9 mouse cellular contexts compared by ENCODE assay signal in the genomic region with DNA sequence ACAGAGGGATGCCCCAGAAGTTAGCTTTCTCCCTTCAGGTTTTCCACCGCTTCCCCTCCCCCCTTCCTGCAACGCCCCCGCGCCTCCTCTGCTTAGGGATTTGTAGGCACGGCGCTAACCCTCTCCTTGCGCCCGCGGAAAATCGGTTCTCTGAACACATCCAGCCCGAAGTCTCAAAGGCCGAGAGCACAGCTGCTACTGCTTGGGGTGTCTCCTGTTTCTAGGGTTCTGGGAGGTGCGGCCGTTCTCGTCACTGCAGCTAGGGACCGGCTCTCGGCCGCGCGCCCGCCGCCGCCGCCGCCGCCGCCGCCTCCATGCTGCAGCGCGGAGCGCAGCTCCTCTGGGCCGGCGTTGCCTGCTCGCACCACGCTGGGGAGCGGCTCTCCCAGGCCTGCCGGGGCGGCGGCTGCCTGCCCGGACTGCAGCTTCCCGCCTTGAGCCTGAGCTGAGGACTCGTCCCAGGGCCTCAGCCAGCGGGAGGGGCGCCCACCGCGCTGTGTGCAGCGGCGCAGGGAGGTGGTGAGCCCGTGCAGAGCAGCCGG. TPM values are rescaled to one million over a fixed set of nuclear protein-coding genes. Genes with fewer than 3 reads are reported as not detected.
A peak's percentile ranks its signal among the peaks of the same experiment; 100 is the strongest.
DNase-seq lines count a peak whose midpoint lies in the region; ATAC-seq lines count a peak whose summit lies in the region.
"Had no signal": no experiment of that assay in that cellular context is flagged by ENCODE, and none has a peak within 500 bp of the region (broad histone marks: within the 10 kb centered on the region; RNA-seq: fewer than 3 reads in every experiment).

A gene (plus strand): TSS at position 322 of the 542 bp plus-strand sequence.

- ATAC-seq in kidney, embryonic 16.5 days (ENCODE audit: low FRiP score, low TSS enrichment) = peak; percentile 94
- peak; percentile 57 for ATAC-seq in liver, embryonic 12.5 days

- H3K4me2 ChIP-seq in kidney, embryonic 16.5 days (replicated peaks; ENCODE audit: low read depth, low read length) = peak within 1 kb of the TSS; percentile 92
- H3K4me2 ChIP-seq in liver, embryonic 12.5 days = peak within 1 kb of the TSS; percentile 65

- peak; percentile 79 for DNase-seq in heart, embryonic 10.5 days (ENCODE audit: low spot score)
- no peak for DNase-seq in heart, postnatal 25 days (ENCODE audit: low spot score)
- peak; percentile 82 for DNase-seq in cerebellum, postnatal 10 days
- DNase-seq in frontal cortex, postnatal 25 days (ENCODE audit: low spot score in 2 of 2) = peak; percentile 50 to 61
- DNase-seq in retina, postnatal 1 day = peak; percentile 83
- DNase-seq in c-Kit-positive CD71-positive TER-119-positive erythroid progenitor cells, embryonic 14.5 days (ENCODE audit: low spot score) = no peak

- peaks cover 55% of the 10 kb centered on the region for H3K27me3 ChIP-seq in heart, embryonic 10.5 days (ENCODE audit: insufficient read depth, poor library complexity, severe bottlenecking)
- H3K27me3 ChIP-seq in kidney, embryonic 16.5 days (ENCODE audit: insufficient read depth, low read length) = peaks cover 56% of the 10 kb centered on the region
- H3K27me3 ChIP-seq in liver, embryonic 12.5 days (replicated peaks) = peaks cover 62% of the 10 kb centered on the region

- H3K36me3 ChIP-seq in heart, embryonic 10.5 days = no peaks in the 10 kb centered on the region
- H3K36me3 ChIP-seq in kidney, embryonic 16.5 days (ENCODE audit: insufficient read depth, low read length) = no peaks in the 10 kb centered on the region
- no peaks in the 10 kb centered on the region for H3K36me3 ChIP-seq in liver, embryonic 12.5 days

- under 1% methylated on average over 35 of the region's 50 CpGs for WGBS in heart, embryonic 10.5 days
- WGBS in kidney, embryonic 16.5 days = under 1% methylated on average over 37 of the region's 50 CpGs
- under 1% methylated on average over 26 of the region's 50 CpGs for WGBS in liver, embryonic 12.5 days (ENCODE audit: insufficient replicate concordance)

- peak within 1 kb of the TSS; percentile 73 for H3K27ac ChIP-seq in heart, embryonic 10.5 days
- no peak within 1 kb of the TSS for H3K27ac ChIP-seq in kidney, embryonic 16.5 days (ENCODE audit: low read length)
- H3K27ac ChIP-seq in liver, embryonic 12.5 days = no peak within 1 kb of the TSS

- no peaks in the 10 kb centered on the region for H3K9me3 ChIP-seq in heart, embryonic 10.5 days
- H3K9me3 ChIP-seq in kidney, embryonic 16.5 days (ENCODE audit: low read length) = no peaks in the 10 kb centered on the region
- H3K9me3 ChIP-seq in liver, embryonic 12.5 days (replicated peaks) = no peaks in the 10 kb centered on the region

- intact Hi-C loops in heart, postnatal 25 days (cut with DNase I) = no loop called here

- peak within 1 kb of the TSS; percentile 75 for H3K4me3 ChIP-seq in heart, embryonic 10.5 days
- H3K4me3 ChIP-seq in kidney, embryonic 16.5 days (ENCODE audit: low read length) = peak within 1 kb of the TSS; percentile 63
- H3K4me3 ChIP-seq in liver, embryonic 12.5 days = peak within 1 kb of the TSS; percentile 45

- H3K9ac ChIP-seq in kidney, embryonic 16.5 days (replicated peaks; ENCODE audit: low read length) = peak within 1 kb of the TSS; percentile 61
- H3K9ac ChIP-seq in liver, embryonic 12.5 days = no peak within 1 kb of the TSS

- H3K4me1 ChIP-seq in heart, embryonic 10.5 days = peaks cover 21% of the 10 kb centered on the region
- H3K4me1 ChIP-seq in kidney, embryonic 16.5 days (ENCODE audit: insufficient read depth, low read length) = peaks cover 13% of the 10 kb centered on the region; the same call in 1 of the 2 replicates
- no peaks in the 10 kb centered on the region for H3K4me1 ChIP-seq in liver, embryonic 12.5 days

RNA-seq across cellular contexts. Expression of the gene that starts here (rescaled TPM):
- polyA plus RNA-seq in heart, embryonic 10.5 days (2016; fragmentation: Nextera tagmentation; extraction: Ambion mirVana) = 0.05 and 0.11 TPM in 2 replicates
- not detected for total RNA-seq in heart, postnatal 25 days (2021)
- 1.7 and 2.2 TPM in 2 replicates for polyA plus RNA-seq in kidney, embryonic 16.5 days (2015; fragmentation: Nextera tagmentation; extraction: Ambion mirVana)
- polyA plus RNA-seq in liver, embryonic 12.5 days (2016; fragmentation: Nextera tagmentation; extraction: Ambion mirVana) = 0.33 and 0.35 TPM in 2 replicates
- total RNA-seq: MEL had no signal

Comparison
In these comparisons a context has a peak if more than half of its experiments do, and no peak if none do; other contexts are left out.
1. Peak in DNase-seq, H3K4me3 ChIP-seq and H3K27ac ChIP-seq in heart, embryonic 10.5 days; RNA of the gene not detected or under 1 TPM.
2. Peak in ATAC-seq, H3K4me3 ChIP-seq and H3K4me2 ChIP-seq in liver, embryonic 12.5 days; RNA of the gene not detected or under 1 TPM.
3. DNase-seq: peak in cerebellum, postnatal 10 days (2 of 2), frontal cortex, postnatal 25 days (2 of 2) and retina, postnatal 1 day (single experiment); none in heart, postnatal 25 days (single experiment) and c-Kit-positive CD71-positive TER-119-positive erythroid progenitor cells, embryonic 14.5 days (single experiment).
4. Peak in every context shown above with its lines, with median percentiles within 50 percentile points of each other: H3K4me3 ChIP-seq.